ENCODE assay signal across 9 mouse cellular contexts in genomic region chr13:40651056-40651455, GRCm38 (mm10).
DNase-seq lines count a peak whose midpoint lies in the region; ATAC-seq and TF ChIP-seq lines count a peak whose summit lies in the region.
"Had no signal": no experiment of that assay in that cellular context is flagged by ENCODE, and none has a peak within 500 bp of the region (broad histone marks: within the 10 kb centered on the region; RNA-seq: fewer than 3 reads in every experiment).

No protein-coding gene starts in this region.

- TF ChIP-seq CTCF in stomach, postnatal 0 days (IDR thresholded peaks at IDR 0.05; ENCODE audit: low read depth): peak; percentile 38; the same call in 1 of the 2 replicates

- no peak overlapping the region for H3K9ac ChIP-seq in forebrain, embryonic 13.5 days
- H3K9ac ChIP-seq in hindbrain, embryonic 14.5 days: no peak overlapping the region
- H3K9ac ChIP-seq in midbrain, embryonic 11.5 days (ENCODE audit: low read length): no peak overlapping the region
- no peak overlapping the region for H3K9ac ChIP-seq in stomach, postnatal 0 days (ENCODE audit: low read length)

- no peaks in the 10 kb centered on the region for H3K9me3 ChIP-seq in forebrain, embryonic 13.5 days (replicated peaks)
- no peaks in the 10 kb centered on the region for H3K9me3 ChIP-seq in hindbrain, embryonic 14.5 days (ENCODE audit: control insufficient read depth, low read length)
- H3K9me3 ChIP-seq in midbrain, embryonic 11.5 days (ENCODE audit: control insufficient read depth, low read length): no peaks in the 10 kb centered on the region
- H3K9me3 ChIP-seq in stomach, postnatal 0 days (ENCODE audit: control insufficient read depth, low read length): no peaks in the 10 kb centered on the region
- H3K9me3 ChIP-seq: G1E had no signal

- no peak overlapping the region for H3K4me3 ChIP-seq in forebrain, embryonic 13.5 days
- H3K4me3 ChIP-seq in hindbrain, embryonic 14.5 days (replicated peaks; ENCODE audit: low read length): no peak overlapping the region
- no peak overlapping the region for H3K4me3 ChIP-seq in midbrain, embryonic 11.5 days (ENCODE audit: low read depth, low read length)
- H3K4me3 ChIP-seq in stomach, postnatal 0 days (ENCODE audit: low read depth, low read length): no peak overlapping the region

- no peak for TF ChIP-seq EP300 in stomach, postnatal 0 days (optimal IDR thresholded peaks at IDR 0.05)

- peak; percentile 69; the same call in 1 of the 2 replicates for ATAC-seq in forebrain, embryonic 13.5 days
- peak; percentile 62; the same call in 1 of the 2 replicates for ATAC-seq in hindbrain, embryonic 14.5 days (ENCODE audit: low FRiP score)
- ATAC-seq in midbrain, embryonic 11.5 days (ENCODE audit: low FRiP score): no peak
- ATAC-seq in stomach, postnatal 0 days (ENCODE audit: low FRiP score, low TSS enrichment): peak; percentile 74; the same call in 1 of the 2 replicates

- H3K27ac ChIP-seq in forebrain, embryonic 13.5 days: no peak overlapping the region
- H3K27ac ChIP-seq in hindbrain, embryonic 14.5 days: no peak overlapping the region
- H3K27ac ChIP-seq in midbrain, embryonic 11.5 days (ENCODE audit: low read depth, low read length): no peak overlapping the region
- H3K27ac ChIP-seq in stomach, postnatal 0 days (replicated peaks): no peak overlapping the region

- no peaks in the 10 kb centered on the region for H3K36me3 ChIP-seq in forebrain, embryonic 13.5 days (ENCODE audit: poor library complexity, severe bottlenecking)
- no peaks in the 10 kb centered on the region for H3K36me3 ChIP-seq in hindbrain, embryonic 14.5 days (replicated peaks; ENCODE audit: control insufficient read depth, insufficient read depth)
- H3K36me3 ChIP-seq in midbrain, embryonic 11.5 days (ENCODE audit: control insufficient read depth, insufficient read depth, low read length): no peaks in the 10 kb centered on the region
- H3K36me3 ChIP-seq in stomach, postnatal 0 days (ENCODE audit: control insufficient read depth, insufficient read depth, low read length): no peaks in the 10 kb centered on the region
- H3K36me3 ChIP-seq: G1E had no signal

- H3K27me3 ChIP-seq in forebrain, embryonic 13.5 days: peaks cover 11% of the 10 kb centered on the region; the same call in 1 of the 2 replicates
- H3K27me3 ChIP-seq in hindbrain, embryonic 14.5 days (ENCODE audit: control insufficient read depth, insufficient read depth, low read length): no peaks in the 10 kb centered on the region
- H3K27me3 ChIP-seq in midbrain, embryonic 11.5 days (ENCODE audit: control insufficient read depth, insufficient read depth, low read length): no peaks in the 10 kb centered on the region
- no peaks in the 10 kb centered on the region for H3K27me3 ChIP-seq in stomach, postnatal 0 days (ENCODE audit: control insufficient read depth, insufficient read depth, low read length)

- peaks cover 11% of the 10 kb centered on the region; the same call in 1 of the 2 replicates for H3K4me1 ChIP-seq in forebrain, embryonic 13.5 days
- H3K4me1 ChIP-seq in hindbrain, embryonic 14.5 days (replicated peaks; ENCODE audit: control insufficient read depth, insufficient read depth, low read length): 0 out of 2 replicates have a peak, but pooled peaks cover 6% of the 10 kb centered on the region
- H3K4me1 ChIP-seq in midbrain, embryonic 11.5 days (ENCODE audit: control insufficient read depth, insufficient read depth, low read length): peaks cover 6% of the 10 kb centered on the region; the same call in 1 of the 2 replicates
- no peaks in the 10 kb centered on the region for H3K4me1 ChIP-seq in stomach, postnatal 0 days (replicated peaks; ENCODE audit: control insufficient read depth, insufficient read depth)

- 56% methylated on average over 16 of the region's 16 CpGs for WGBS in forebrain, embryonic 13.5 days
- 43% methylated on average over 16 of the region's 16 CpGs for WGBS in hindbrain, embryonic 14.5 days
- WGBS in midbrain, embryonic 11.5 days: 62% methylated on average over 16 of the region's 16 CpGs
- 27% methylated on average over 16 of the region's 16 CpGs for WGBS in stomach, postnatal 0 days

- peak; percentile 98 for DNase-seq in Muller cell, postnatal 12 days (ENCODE audit: inconsistent ontology term)
- DNase-seq in brain, embryonic 18.5 days (ENCODE audit: low read depth, low spot score): peak; percentile 14
- DNase-seq in hindbrain, embryonic 14.5 days (ENCODE audit: low spot score): peak; percentile 78
- peak; percentile 71 to 86 for DNase-seq in layer of hippocampus, postnatal 25 days (ENCODE audit: extremely low spot score in 1 of 2, low spot score in 1 of 2)
- peak; percentile 87 for DNase-seq in midbrain, embryonic 11.5 days (ENCODE audit: low spot score, missing footprints)
- DNase-seq in stomach, postnatal 0 days (ENCODE audit: low spot score): peak; percentile 59
- no peak for DNase-seq in spleen, adult 18-20 months

- H3K4me2 ChIP-seq in forebrain, embryonic 13.5 days: no peak overlapping the region
- peak overlapping the region; percentile 8; the same call in 1 of the 2 replicates for H3K4me2 ChIP-seq in hindbrain, embryonic 14.5 days (replicated peaks)
- no peak overlapping the region for H3K4me2 ChIP-seq in midbrain, embryonic 11.5 days
- peak overlapping the region; percentile 15 for H3K4me2 ChIP-seq in stomach, postnatal 0 days (replicated peaks; ENCODE audit: low read depth)

Comparison
In these comparisons a context has a peak if more than half of its experiments do, and no peak if none do; other contexts are left out.
1. DNase-seq: peak in Muller cell, postnatal 12 days (single experiment), brain, embryonic 18.5 days (single experiment), hindbrain, embryonic 14.5 days (single experiment), layer of hippocampus, postnatal 25 days (2 of 2), midbrain, embryonic 11.5 days (single experiment) and stomach, postnatal 0 days (single experiment); none in spleen, adult 18-20 months (0 of 2).
2. H3K4me2 ChIP-seq: peak in hindbrain, embryonic 14.5 days (single experiment) and stomach, postnatal 0 days (single experiment); none in forebrain, embryonic 13.5 days (single experiment) and midbrain, embryonic 11.5 days (single experiment).